Mouse (Mus musculus): ENCODE data around the gene Cactin. TPM values are rescaled to one million over a fixed set of nuclear protein-coding genes. Genes with fewer than 3 reads are reported as not detected.

The Cactin gene
- polyA plus RNA-seq, 2 experiments, result 25.3 to 50.0 TPM

DNA sequence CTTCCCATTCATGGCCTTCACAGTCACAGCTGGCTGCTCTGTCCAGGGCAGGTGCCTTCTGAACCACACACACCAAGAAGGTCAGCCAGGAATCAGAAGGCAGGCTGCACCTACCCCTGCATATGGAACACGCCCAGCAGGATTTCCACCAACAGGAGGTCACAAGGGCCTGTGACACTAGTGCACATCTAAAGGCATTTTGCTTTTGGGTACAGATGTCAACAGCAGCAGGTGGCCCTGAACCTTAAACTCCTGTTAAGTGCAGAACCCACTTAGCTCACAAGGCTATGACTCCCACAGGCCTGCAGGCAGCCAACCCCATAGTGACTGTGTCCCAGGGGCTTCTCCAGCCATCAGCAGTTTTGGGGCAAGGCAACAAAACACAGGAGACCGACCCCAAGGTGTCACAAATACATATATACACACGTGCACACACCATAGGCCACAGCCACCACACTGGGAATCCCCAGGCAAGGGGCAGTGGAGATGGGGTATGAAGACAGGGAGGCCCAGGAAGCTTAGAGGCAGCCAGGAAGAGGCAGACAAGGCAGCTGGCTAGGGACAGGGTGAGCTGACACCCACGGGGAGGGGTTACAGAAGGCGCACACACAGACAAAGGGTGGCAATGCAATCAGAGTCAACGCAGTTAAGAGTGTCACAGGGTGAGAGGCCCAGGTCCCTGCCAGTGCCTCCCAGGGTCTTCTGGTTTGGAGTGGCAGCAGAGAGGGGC lies 45.7 kb downstream of the Cactin start:
- H3K27me3 ChIP-seq (ENCODE audit: control insufficient read depth, insufficient read depth, low read length), result peaks cover 26% of the 10 kb centered on the region
- no peak overlapping the region for H3K4me2 ChIP-seq (replicated peaks; ENCODE audit: low read depth, low read length, severe bottlenecking)
- ATAC-seq (ENCODE audit: low FRiP score, low read depth) (no peak), DNase-seq (ENCODE audit: low spot score) (no peak)
- no peak overlapping the region for H3K27ac ChIP-seq (replicated peaks; ENCODE audit: low read depth, low read length)
- H3K4me1 ChIP-seq (ENCODE audit: control insufficient read depth, insufficient read depth, low read length), result peaks cover 14% of the 10 kb centered on the region
- no peak for TF ChIP-seq POLR2A (IDR thresholded peaks at IDR 0.05; ENCODE audit: borderline replicate concordance, extremely low read depth, insufficient read depth, insufficient read length)
- H3K9me3 ChIP-seq (ENCODE audit: control insufficient read depth, low read length), result no peaks in the 10 kb centered on the region
- no peak overlapping the region for H3K4me3 ChIP-seq (replicated peaks; ENCODE audit: low read length)
- no peak overlapping the region for H3K9ac ChIP-seq (ENCODE audit: low read depth, low read length, severe bottlenecking)
- WGBS, result 91% methylated on average over 6 of the region's 6 CpGs
- H3K36me3 ChIP-seq (ENCODE audit: control insufficient read depth, insufficient read depth, low read length), result peaks cover 63% of the 10 kb centered on the region

DNA sequence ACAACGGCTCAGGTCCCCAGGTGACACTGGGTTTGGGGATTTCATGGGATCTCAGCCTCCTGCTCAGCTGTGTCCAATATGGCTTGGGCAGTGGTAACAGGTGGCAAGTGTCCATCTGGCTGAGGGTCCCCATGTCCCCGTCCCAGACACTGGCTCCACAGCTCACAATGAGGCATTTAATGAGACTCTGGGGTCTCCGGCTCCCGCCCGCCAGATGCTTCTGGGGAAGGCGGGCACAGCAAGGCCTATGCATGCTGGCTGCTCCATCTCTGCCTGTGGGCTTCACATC lies 46.2 kb downstream of the Cactin start:
- DNase-seq (ENCODE audit: low spot score) (no peak), ATAC-seq (ENCODE audit: low FRiP score, low read depth) (no peak)
- Histone ChIP-seq H3K36me3 (ENCODE audit: control insufficient read depth, insufficient read depth, low read length) (peaks cover 67% of the 10 kb centered on the region), H3K27ac (replicated peaks; ENCODE audit: low read depth, low read length) (no peak overlapping the region), H3K9ac (ENCODE audit: low read depth, low read length, severe bottlenecking) (no peak overlapping the region), H3K4me3 (replicated peaks; ENCODE audit: low read length) (no peak overlapping the region), H3K9me3 (ENCODE audit: control insufficient read depth, low read length) (no peaks in the 10 kb centered on the region), H3K4me1 (ENCODE audit: control insufficient read depth, insufficient read depth, low read length) (peaks cover 14% of the 10 kb centered on the region), H3K4me2 (replicated peaks; ENCODE audit: low read depth, low read length, severe bottlenecking) (no peak overlapping the region), H3K27me3 (ENCODE audit: control insufficient read depth, insufficient read depth, low read length) (peaks cover 26% of the 10 kb centered on the region)
- 63% methylated on average over 6 of the region's 6 CpGs for WGBS
- no peak for TF ChIP-seq POLR2A (IDR thresholded peaks at IDR 0.05; ENCODE audit: borderline replicate concordance, extremely low read depth, insufficient read depth, insufficient read length)

- DNase-seq (ENCODE audit: low spot score), result no peak
- ATAC-seq (ENCODE audit: low FRiP score, low read depth), result no peak
- TF ChIP-seq POLR2A (IDR thresholded peaks at IDR 0.05; ENCODE audit: borderline replicate concordance, extremely low read depth, insufficient read depth, insufficient read length), result no peak
- no peak overlapping the region for H3K9ac ChIP-seq (ENCODE audit: low read depth, low read length, severe bottlenecking)
- H3K27ac ChIP-seq (replicated peaks; ENCODE audit: low read depth, low read length), result no peak overlapping the region
- peaks cover 15% of the 10 kb centered on the region for H3K4me1 ChIP-seq (ENCODE audit: control insufficient read depth, insufficient read depth, low read length)
- H3K27me3 ChIP-seq (ENCODE audit: control insufficient read depth, insufficient read depth, low read length), result no peaks in the 10 kb centered on the region
- no peak overlapping the region for H3K4me3 ChIP-seq (replicated peaks; ENCODE audit: low read length)
- H3K36me3 ChIP-seq (ENCODE audit: control insufficient read depth, insufficient read depth, low read length), result peaks cover 45% of the 10 kb centered on the region
- no peak overlapping the region for H3K4me2 ChIP-seq (replicated peaks; ENCODE audit: low read depth, low read length, severe bottlenecking)
- no peaks in the 10 kb centered on the region for H3K9me3 ChIP-seq (ENCODE audit: control insufficient read depth, low read length)
- 93% methylated on average over 10 of the region's 10 CpGs for WGBS
Observed at GRCm38 (mm10) chr10:81375322-81375721, 54.4 kb downstream of the Cactin start.

Small RNA genes within 50 kb of the gene (microRNA-seq; reads per million reads assigned to microRNA genes)
- 2.1 reads per million for gene Mir3057

Other genes starting within 250 kb of the Cactin start
Only the 30 nearest of the 32 such genes appear.
- gene Creb3l3, start 222.2 kb upstream of the Cactin start, polyA plus RNA-seq (2012; rRNA removed), result 0.44 and 0.54 TPM in 2 replicates
- gene Creb3l3, start 222.2 kb upstream of the Cactin start, polyA plus RNA-seq (2014; fragmentation: Nextera tagmentation; extraction: Ambion mirVana), result 0.58 and 0.74 TPM in 2 replicates
- 165 and 176 TPM in 2 replicates for gene Map2k2, start 215.2 kb upstream of the Cactin start, polyA plus RNA-seq (2012; rRNA removed)
- gene Map2k2, start 215.2 kb upstream of the Cactin start, polyA plus RNA-seq (2014; fragmentation: Nextera tagmentation; extraction: Ambion mirVana), result 176 and 199 TPM in 2 replicates
- gene Zbtb7a, start 185.9 kb upstream of the Cactin start, polyA plus RNA-seq (2012; rRNA removed), result 17.7 and 21.0 TPM in 2 replicates
- 30.6 and 35.9 TPM in 2 replicates for gene Zbtb7a, start 185.9 kb upstream of the Cactin start, polyA plus RNA-seq (2014; fragmentation: Nextera tagmentation; extraction: Ambion mirVana)
- 35.1 and 49.4 TPM in 2 replicates for gene Pias4, start 153.2 kb upstream of the Cactin start, polyA plus RNA-seq (2012; rRNA removed)
- 40.4 and 44.2 TPM in 2 replicates for gene Pias4, start 153.2 kb upstream of the Cactin start, polyA plus RNA-seq (2014; fragmentation: Nextera tagmentation; extraction: Ambion mirVana)
- gene Eef2, start 144.5 kb upstream of the Cactin start, polyA plus RNA-seq (2012; rRNA removed), result 1,329 and 1,559 TPM in 2 replicates
- 544 and 581 TPM in 2 replicates for gene Eef2, start 144.5 kb upstream of the Cactin start, polyA plus RNA-seq (2014; fragmentation: Nextera tagmentation; extraction: Ambion mirVana)
- 73.0 and 81.8 TPM in 2 replicates for gene Dapk3, start 138.1 kb upstream of the Cactin start, polyA plus RNA-seq (2012; rRNA removed)
- gene Dapk3, start 138.1 kb upstream of the Cactin start, polyA plus RNA-seq (2014; fragmentation: Nextera tagmentation; extraction: Ambion mirVana), result 57.7 and 60.9 TPM in 2 replicates
- gene 4930442H23Rik, start 137.3 kb upstream of the Cactin start, polyA plus RNA-seq (2012; rRNA removed), result not detected in 2 replicates
- not detected in 2 replicates for gene 4930442H23Rik, start 137.3 kb upstream of the Cactin start, polyA plus RNA-seq (2014; fragmentation: Nextera tagmentation; extraction: Ambion mirVana)
- 0.31 and 0.43 TPM in 2 replicates for gene Nmrk2, start 119.1 kb upstream of the Cactin start, polyA plus RNA-seq (2012; rRNA removed)
- 0.64 and 0.87 TPM in 2 replicates for gene Nmrk2, start 119.1 kb upstream of the Cactin start, polyA plus RNA-seq (2014; fragmentation: Nextera tagmentation; extraction: Ambion mirVana)
- 0.67 and 0.74 TPM in 2 replicates for gene Atcay, start 90.3 kb upstream of the Cactin start, polyA plus RNA-seq (2012; rRNA removed)
- gene Atcay, start 90.3 kb upstream of the Cactin start, polyA plus RNA-seq (2014; fragmentation: Nextera tagmentation; extraction: Ambion mirVana), result 0.25 TPM in 1 of 2 replicates, not detected in the other
- gene Zfr2, start 87.9 kb upstream of the Cactin start, polyA plus RNA-seq (2012; rRNA removed), result 39.7 and 44.7 TPM in 2 replicates
- gene Zfr2, start 87.9 kb upstream of the Cactin start, polyA plus RNA-seq (2014; fragmentation: Nextera tagmentation; extraction: Ambion mirVana), result 9.7 and 10.5 TPM in 2 replicates
- gene Matk, start 68.2 kb upstream of the Cactin start, polyA plus RNA-seq (2012; rRNA removed), result 9.9 and 10.6 TPM in 2 replicates
- gene Matk, start 68.2 kb upstream of the Cactin start, polyA plus RNA-seq (2014; fragmentation: Nextera tagmentation; extraction: Ambion mirVana), result 5.9 and 6.8 TPM in 2 replicates
- 93.0 and 124 TPM in 2 replicates for gene Mrpl54, start 54.2 kb upstream of the Cactin start, polyA plus RNA-seq (2012; rRNA removed)
- 200 and 202 TPM in 2 replicates for gene Mrpl54, start 54.2 kb upstream of the Cactin start, polyA plus RNA-seq (2014; fragmentation: Nextera tagmentation; extraction: Ambion mirVana)
- 77.9 and 102 TPM in 2 replicates for gene Apba3, start 54.1 kb upstream of the Cactin start, polyA plus RNA-seq (2012; rRNA removed)
- 58.2 and 59.2 TPM in 2 replicates for gene Apba3, start 54.1 kb upstream of the Cactin start, polyA plus RNA-seq (2014; fragmentation: Nextera tagmentation; extraction: Ambion mirVana)
- gene Tjp3, start 29.5 kb upstream of the Cactin start, polyA plus RNA-seq (2012; rRNA removed), result 2.8 and 3.5 TPM in 2 replicates
- gene Tjp3, start 29.5 kb upstream of the Cactin start, polyA plus RNA-seq (2014; fragmentation: Nextera tagmentation; extraction: Ambion mirVana), result 5.2 and 6.4 TPM in 2 replicates
- 70.4 and 93.4 TPM in 2 replicates for gene Pip5k1c, start 28.1 kb upstream of the Cactin start, polyA plus RNA-seq (2012; rRNA removed)
- gene Pip5k1c, start 28.1 kb upstream of the Cactin start, polyA plus RNA-seq (2014; fragmentation: Nextera tagmentation; extraction: Ambion mirVana), result 53.0 and 60.4 TPM in 2 replicates
- 9.2 and 13.7 TPM in 2 replicates for gene Tbxa2r, start 7.6 kb downstream of the Cactin start, polyA plus RNA-seq (2012; rRNA removed)
- gene Tbxa2r, start 7.6 kb downstream of the Cactin start, polyA plus RNA-seq (2014; fragmentation: Nextera tagmentation; extraction: Ambion mirVana), result 8.5 and 10.8 TPM in 2 replicates
- gene Gipc3, start 22.2 kb downstream of the Cactin start, polyA plus RNA-seq (2012; rRNA removed), result 0.09 and 0.12 TPM in 2 replicates
- 0.06 TPM in 2 replicates for gene Gipc3, start 22.2 kb downstream of the Cactin start, polyA plus RNA-seq (2014; fragmentation: Nextera tagmentation; extraction: Ambion mirVana)
- 135 and 137 TPM in 2 replicates for gene Hmg20b, start 29.4 kb downstream of the Cactin start, polyA plus RNA-seq (2012; rRNA removed)
- 92.9 and 104 TPM in 2 replicates for gene Hmg20b, start 29.4 kb downstream of the Cactin start, polyA plus RNA-seq (2014; fragmentation: Nextera tagmentation; extraction: Ambion mirVana)
- gene Mfsd12, start 36.4 kb downstream of the Cactin start, polyA plus RNA-seq (2012; rRNA removed), result 12.0 and 18.5 TPM in 2 replicates
- gene Mfsd12, start 36.4 kb downstream of the Cactin start, polyA plus RNA-seq (2014; fragmentation: Nextera tagmentation; extraction: Ambion mirVana), result 6.8 and 8.0 TPM in 2 replicates
- 0.43 and 0.95 TPM in 2 replicates for gene 4930404N11Rik, start 44.7 kb downstream of the Cactin start, polyA plus RNA-seq (2012; rRNA removed)
- gene 4930404N11Rik, start 44.7 kb downstream of the Cactin start, polyA plus RNA-seq (2014; fragmentation: Nextera tagmentation; extraction: Ambion mirVana), result 0.37 and 0.41 TPM in 2 replicates
- gene Fzr1, start 57.4 kb downstream of the Cactin start, polyA plus RNA-seq (2012; rRNA removed), result 109 and 142 TPM in 2 replicates
- gene Fzr1, start 57.4 kb downstream of the Cactin start, polyA plus RNA-seq (2014; fragmentation: Nextera tagmentation; extraction: Ambion mirVana), result 92.8 and 95.5 TPM in 2 replicates
- 54.3 and 66.7 TPM in 2 replicates for gene Dohh, start 63.3 kb downstream of the Cactin start, polyA plus RNA-seq (2012; rRNA removed)
- 60.0 and 63.7 TPM in 2 replicates for gene Dohh, start 63.3 kb downstream of the Cactin start, polyA plus RNA-seq (2014; fragmentation: Nextera tagmentation; extraction: Ambion mirVana)
- 4.3 and 5.0 TPM in 2 replicates for gene Gm48551, start 63.4 kb downstream of the Cactin start, polyA plus RNA-seq (2012; rRNA removed)
- 1.1 and 2.9 TPM in 2 replicates for gene Gm48551, start 63.4 kb downstream of the Cactin start, polyA plus RNA-seq (2014; fragmentation: Nextera tagmentation; extraction: Ambion mirVana)
- gene Gm48552, start 67.9 kb downstream of the Cactin start, polyA plus RNA-seq (2012; rRNA removed), result 6.8 and 9.5 TPM in 2 replicates
- 0.99 and 1.2 TPM in 2 replicates for gene Gm48552, start 67.9 kb downstream of the Cactin start, polyA plus RNA-seq (2014; fragmentation: Nextera tagmentation; extraction: Ambion mirVana)
- gene Smim24, start 71.9 kb downstream of the Cactin start, polyA plus RNA-seq (2012; rRNA removed), result 7.5 and 7.8 TPM in 2 replicates
- 4.3 and 4.6 TPM in 2 replicates for gene Smim24, start 71.9 kb downstream of the Cactin start, polyA plus RNA-seq (2014; fragmentation: Nextera tagmentation; extraction: Ambion mirVana)
- 38.1 and 56.4 TPM in 2 replicates for gene Nfic, start 134.5 kb downstream of the Cactin start, polyA plus RNA-seq (2012; rRNA removed)
- 97.3 and 98.9 TPM in 2 replicates for gene Nfic, start 134.5 kb downstream of the Cactin start, polyA plus RNA-seq (2014; fragmentation: Nextera tagmentation; extraction: Ambion mirVana)
- gene Celf5, start 161.6 kb downstream of the Cactin start, polyA plus RNA-seq (2012; rRNA removed), result 5.9 and 7.9 TPM in 2 replicates
- 0.85 and 1.6 TPM in 2 replicates for gene Celf5, start 161.6 kb downstream of the Cactin start, polyA plus RNA-seq (2014; fragmentation: Nextera tagmentation; extraction: Ambion mirVana)
- 218 and 324 TPM in 2 replicates for gene Ncln, start 175.3 kb downstream of the Cactin start, polyA plus RNA-seq (2012; rRNA removed)
- gene Ncln, start 175.3 kb downstream of the Cactin start, polyA plus RNA-seq (2014; fragmentation: Nextera tagmentation; extraction: Ambion mirVana), result 76.4 and 89.7 TPM in 2 replicates
- gene S1pr4, start 179.0 kb downstream of the Cactin start, polyA plus RNA-seq (2012; rRNA removed), result 0.50 and 0.79 TPM in 2 replicates
- 0.23 and 0.66 TPM in 2 replicates for gene S1pr4, start 179.0 kb downstream of the Cactin start, polyA plus RNA-seq (2014; fragmentation: Nextera tagmentation; extraction: Ambion mirVana)
- 3.7 and 3.8 TPM in 2 replicates for gene Gna15, start 203.1 kb downstream of the Cactin start, polyA plus RNA-seq (2012; rRNA removed)
- 3.4 and 3.8 TPM in 2 replicates for gene Gna15, start 203.1 kb downstream of the Cactin start, polyA plus RNA-seq (2014; fragmentation: Nextera tagmentation; extraction: Ambion mirVana)

Measured in limb, embryonic 14.5 days (tissue).